Mouse (Mus musculus): ENCODE measurements around the gene Col6a2.

DNA sequence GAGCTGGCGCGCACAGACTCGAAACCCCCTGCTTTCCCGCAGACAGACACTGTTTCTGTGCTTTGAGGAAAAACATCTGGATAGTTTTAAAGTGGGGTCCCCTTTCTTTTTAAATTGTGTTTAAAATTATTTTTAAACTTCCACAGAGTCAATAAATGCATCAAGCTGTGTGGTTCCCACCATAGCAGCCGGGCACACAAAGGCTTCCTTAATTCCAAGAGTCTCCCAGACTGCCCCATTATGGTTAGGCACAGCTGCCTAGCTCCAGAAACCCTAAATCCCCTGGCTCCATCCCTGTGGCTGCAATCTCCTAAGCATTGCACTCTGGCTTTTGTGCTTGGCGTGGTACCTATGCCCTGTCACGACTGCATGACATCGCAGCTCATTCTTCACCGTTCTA is 48.5 kb upstream of the Col6a2 start:
- TF ChIP-seq NRF1 (IDR thresholded peaks at IDR 0.05; ENCODE audit: insufficient read depth, low read depth, low read length, poor library complexity, severe bottlenecking) (no peak), POLR2A (IDR thresholded peaks at IDR 0.05; ENCODE audit: control insufficient read depth in 1 of 2, insufficient read depth in 1 of 2, low read depth in 1 of 2, low read length in 2 of 2, poor library complexity in 1 of 2) (no peak), CHD2 (IDR thresholded peaks at IDR 0.05; ENCODE audit: low read length) (no peak), CTCF (IDR thresholded peaks at IDR 0.05 in 2 of 3, conservative IDR thresholded peaks at IDR 0.05 in 1 of 3; ENCODE audit: control insufficient read depth in 1 of 3, insufficient read depth in 1 of 3, low read depth in 2 of 3, low read length in 3 of 3, poor library complexity in 1 of 3, severe bottlenecking in 1 of 3) (no peak), HCFC1 (IDR thresholded peaks at IDR 0.05; ENCODE audit: low read depth, low read length) (no peak), MAX (IDR thresholded peaks at IDR 0.05; ENCODE audit: low read length) (no peak), POLR2AphosphoS2 (IDR thresholded peaks at IDR 0.05; ENCODE audit: low read length) (no peak), GATA1 (IDR thresholded peaks at IDR 0.05; ENCODE audit: low read depth, low read length) (no peak)

Measured in MEL (cell line).